Mouse (Mus musculus) heart, adult 2 months (tissue): ENCODE measurements at regions not wholly inside any gene's neighbourhood (a gene's known extent, or its start where the extent isn't known, plus 50 kb on each side); places are given as distances from the start of the nearest gene placed in this dataset.

Experiments used
- CTCF ChIP-seq: fragments of 200-600 bp; IDR thresholded peaks from 2 replicates; pipeline ENCODE4 v1.8.1; 2022; ENCODE audit warnings: antibody characterized with exemption, mild to moderate bottlenecking, moderate library complexity
- POLR2A ChIP-seq: fragments of 200-500 bp; IDR thresholded peaks from 2 replicates; pipeline ENCODE4 v1.6.1; 2011; ENCODE audit warnings: mild to moderate bottlenecking, low read depth, low read length, control low read depth; ENCODE audit not compliant: insufficient read depth

- TF ChIP-seq CTCF = no peak
- TF ChIP-seq POLR2A = no peak
Observed at GRCm38 (mm10) chr9:43617632-43618031, 126.2 kb upstream of the Nectin1 start.
